Mouse (Mus musculus): ENCODE measurements around the gene Ndc1.
A peak's percentile ranks its signal among the peaks of the same experiment; 100 is the strongest.

Ndc1 gene

DNA sequence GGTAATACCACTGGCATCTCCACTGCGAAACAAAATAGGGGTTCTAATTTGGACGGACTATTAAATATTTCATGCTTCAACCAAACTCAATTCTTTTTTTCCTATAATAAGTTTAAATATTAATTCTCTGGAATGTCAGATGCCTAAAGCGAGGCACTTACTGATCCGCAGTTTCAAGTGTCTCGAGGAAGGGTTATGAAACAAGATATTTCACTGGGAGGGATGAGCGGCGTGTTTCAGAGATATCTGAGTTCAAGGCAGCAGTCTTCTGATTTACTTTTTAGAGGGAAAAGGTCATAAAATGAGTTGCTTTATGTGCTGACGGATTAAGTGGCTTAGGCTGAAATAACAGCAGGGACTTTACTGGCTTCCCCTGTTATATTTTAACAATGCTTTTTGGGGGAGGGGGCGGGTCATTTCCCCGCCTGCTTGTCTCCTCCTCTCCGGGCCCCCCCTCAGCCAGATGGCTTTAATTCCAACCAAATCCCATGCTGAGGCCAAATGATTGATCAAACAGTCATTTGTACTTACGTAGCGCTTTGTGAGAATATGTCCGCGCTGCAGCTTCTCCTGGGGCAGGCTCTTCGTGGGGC is 75.4 kb downstream of the Ndc1 start:
- no peak for DNase-seq (ENCODE audit: low spot score)

DNA sequence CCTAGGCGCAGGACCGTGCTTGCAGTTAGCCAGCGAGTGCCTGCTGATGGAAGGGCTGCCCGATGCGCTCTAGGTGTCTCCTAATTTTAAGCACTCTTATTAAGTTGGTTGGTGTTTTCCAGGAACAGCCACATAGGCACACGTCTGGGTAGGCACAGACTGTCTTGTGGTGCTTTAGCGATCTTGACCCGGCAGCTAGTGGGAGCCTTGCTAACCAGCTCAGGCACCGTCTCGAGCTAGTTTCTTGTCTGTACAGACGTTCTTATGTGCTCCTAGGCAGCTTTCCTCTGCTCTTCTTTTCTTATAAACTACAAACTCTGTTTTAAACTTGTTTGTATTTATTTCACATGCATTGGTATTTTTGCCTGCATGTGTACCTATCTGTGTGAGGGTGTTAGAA is 76.0 kb downstream of the Ndc1 start:
- DNase-seq (ENCODE audit: low spot score) = no peak

DNA sequence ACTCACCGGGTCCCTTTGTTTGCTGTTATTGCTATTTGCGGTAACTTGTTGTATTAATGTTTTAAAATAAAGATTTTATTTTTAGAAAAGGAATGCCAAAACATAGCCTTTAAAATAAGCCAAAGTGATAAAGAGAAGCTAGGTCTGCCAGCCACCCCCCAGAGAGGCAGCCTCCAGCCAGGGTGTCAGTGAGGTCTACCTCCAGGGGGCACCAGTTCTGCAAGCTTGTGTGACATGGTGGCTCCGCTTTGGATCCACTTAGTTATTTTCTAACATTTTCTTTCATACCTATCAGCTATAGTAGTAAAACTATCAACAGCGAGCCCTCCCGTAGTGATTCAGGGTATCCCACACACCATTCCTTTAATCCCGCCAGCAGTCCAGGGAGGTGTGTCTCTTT is 80.9 kb downstream of the Ndc1 start:
- no peak for DNase-seq (ENCODE audit: low spot score)

DNA sequence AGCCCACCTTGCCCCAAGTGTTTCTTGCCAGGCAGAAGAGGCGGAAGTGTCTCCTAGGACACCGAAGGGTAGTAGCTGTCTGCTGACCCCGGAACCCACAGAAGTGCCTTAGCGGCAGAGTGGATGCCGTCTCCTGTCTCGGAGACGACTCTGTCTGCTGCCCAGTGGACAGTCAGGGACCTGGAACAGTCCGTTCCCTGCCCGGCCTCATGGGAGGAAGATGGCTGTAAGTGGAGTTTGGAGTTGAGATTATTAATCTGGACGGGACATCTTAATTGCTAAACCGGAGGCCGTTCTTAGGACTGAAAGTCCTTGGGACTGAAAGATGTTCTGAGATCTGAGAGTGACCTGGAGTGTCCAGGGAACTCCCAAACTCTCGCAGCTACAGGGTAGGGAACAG is 81.9 kb downstream of the Ndc1 start:
- no peak for DNase-seq (ENCODE audit: low spot score)

DNA sequence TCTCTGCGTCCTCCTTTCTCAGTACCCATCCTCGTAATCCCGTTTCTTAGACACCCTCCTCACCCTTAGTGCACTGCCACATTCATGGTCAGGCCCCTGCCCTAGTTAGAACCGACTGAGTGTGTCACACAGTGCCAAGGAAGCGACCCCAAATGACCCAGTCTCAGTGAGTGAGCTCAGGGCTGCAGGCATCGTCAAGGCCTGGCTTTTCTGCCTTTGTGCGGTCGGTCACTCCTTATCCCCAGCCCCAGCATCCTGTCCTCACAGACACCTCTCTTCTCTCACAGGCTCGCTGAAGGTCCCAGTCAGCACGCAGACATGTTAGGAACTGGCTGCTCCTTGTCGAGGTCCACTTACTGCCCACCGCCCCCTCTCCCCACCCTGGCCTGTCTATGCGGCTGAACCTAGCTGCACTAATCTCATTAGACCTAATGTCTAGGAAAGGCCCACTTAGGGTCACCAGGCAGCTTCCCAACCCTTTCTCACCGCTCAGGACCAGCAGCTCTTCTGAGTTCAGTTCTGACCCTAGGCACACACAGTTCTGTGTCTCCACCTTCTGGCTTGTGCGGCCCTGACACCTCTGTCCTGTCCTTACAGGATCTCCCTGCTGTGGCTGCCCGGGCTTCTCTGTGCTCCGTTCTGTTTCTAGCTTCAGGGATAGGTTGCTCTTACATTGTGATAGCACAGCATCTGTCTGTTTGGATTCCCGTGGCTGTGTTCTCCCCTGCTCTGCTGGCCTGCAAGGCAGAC is 84.9 kb downstream of the Ndc1 start:
- no peak for DNase-seq (ENCODE audit: low spot score)

DNA sequence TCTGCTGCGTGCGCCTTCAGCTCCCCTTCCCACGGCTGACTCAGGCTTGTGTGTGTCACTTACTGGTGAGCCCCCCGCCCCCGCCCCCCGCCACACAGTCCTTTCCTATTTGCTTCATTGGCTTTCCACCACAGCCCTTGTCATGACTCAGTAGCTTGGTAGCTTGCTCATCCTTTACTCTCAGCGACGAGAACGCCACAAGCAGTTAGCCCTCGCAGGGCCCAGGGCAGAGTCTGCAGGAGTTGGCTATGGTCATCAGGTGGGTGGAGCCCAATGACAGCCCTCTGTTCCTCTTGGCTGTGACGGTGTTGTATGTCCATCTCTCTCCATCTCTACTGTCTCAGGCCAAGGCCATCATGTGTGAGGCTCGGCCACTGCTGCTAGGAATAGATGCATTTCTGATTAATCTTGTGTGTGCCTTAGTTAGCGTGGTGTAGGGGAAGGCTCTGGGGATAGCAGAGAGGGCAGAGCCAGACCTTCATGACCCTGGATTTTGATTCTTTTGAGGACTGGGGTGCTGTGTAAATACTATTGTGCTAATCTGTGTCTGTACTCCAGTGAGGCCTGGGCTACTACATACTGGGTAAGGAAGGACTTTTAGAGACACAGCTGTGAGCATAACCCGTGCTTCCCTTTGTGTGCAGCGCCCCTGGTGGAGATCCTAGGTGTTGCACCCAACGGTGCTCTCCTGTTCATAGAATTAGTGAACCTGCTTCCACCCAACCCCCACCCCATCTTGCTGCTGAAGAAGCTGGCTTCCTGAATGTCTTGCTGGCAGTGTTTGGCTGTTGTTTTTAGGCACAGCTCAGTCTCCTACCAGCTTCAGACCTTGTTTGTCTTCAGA is 85.8 kb downstream of the Ndc1 start:
- DNase-seq (ENCODE audit: low spot score) = peak; percentile 76

DNA sequence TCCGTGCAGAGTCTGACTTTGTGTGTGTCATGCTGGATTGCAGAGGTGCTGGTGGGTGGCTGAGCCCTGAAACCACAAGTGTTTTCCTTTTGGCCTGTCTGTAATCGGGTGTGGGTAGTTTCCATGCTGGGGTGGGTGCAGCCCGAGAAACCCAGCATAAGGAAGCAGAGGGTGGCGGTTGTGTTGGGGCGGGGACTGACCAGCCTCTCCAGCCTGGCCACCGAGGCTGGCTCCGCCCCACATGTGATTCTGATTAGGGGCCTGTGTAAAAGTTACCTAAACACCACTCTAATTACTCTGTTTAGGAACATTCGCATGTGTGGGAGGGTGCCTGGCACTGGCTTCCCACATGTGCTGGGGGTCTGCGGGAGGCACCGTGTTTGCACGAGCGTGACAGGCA is 90.0 kb downstream of the Ndc1 start:
- DNase-seq (ENCODE audit: low spot score) = no peak

DNA sequence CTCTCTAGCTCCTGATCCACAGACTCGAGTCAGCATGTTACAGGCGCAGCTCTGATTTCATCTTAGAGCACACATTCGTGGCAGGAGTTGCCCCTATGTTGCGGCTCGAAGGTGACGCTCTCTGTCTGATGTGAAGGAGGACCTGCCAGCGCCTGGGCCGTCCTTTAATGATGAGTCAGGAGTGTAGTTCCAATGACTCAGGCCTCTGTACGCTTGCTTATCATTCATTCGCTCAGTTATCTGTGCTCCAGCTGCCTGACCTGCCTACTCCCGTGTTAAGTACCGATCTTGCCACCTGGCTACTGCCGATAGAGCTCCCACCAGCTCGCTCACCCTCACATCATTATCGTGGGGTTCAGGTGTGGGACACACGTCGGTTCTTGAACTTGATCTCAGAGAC is 91.3 kb downstream of the Ndc1 start:
- DNase-seq (ENCODE audit: low spot score) = no peak

DNA sequence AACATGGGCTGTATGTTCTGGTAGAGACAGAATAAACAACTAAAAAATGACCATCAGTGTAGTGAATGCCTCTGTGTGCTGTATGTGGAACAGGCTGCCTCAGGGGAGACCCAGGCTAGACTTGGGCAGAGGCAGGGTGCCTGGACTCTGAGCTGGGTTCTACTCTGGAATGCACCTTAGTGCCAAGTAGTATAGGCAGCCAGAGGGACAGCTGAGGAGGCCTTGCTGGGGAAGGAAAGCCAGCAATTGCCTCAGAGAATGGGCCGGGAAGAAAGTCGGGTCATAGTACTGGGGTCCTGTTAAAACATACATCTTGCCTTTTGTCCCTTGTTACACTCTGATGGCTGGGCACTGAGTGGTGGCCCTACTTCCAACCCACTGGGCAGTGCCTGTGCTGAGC is 91.9 kb downstream of the Ndc1 start:
- no peak for DNase-seq (ENCODE audit: low spot score)

DNA sequence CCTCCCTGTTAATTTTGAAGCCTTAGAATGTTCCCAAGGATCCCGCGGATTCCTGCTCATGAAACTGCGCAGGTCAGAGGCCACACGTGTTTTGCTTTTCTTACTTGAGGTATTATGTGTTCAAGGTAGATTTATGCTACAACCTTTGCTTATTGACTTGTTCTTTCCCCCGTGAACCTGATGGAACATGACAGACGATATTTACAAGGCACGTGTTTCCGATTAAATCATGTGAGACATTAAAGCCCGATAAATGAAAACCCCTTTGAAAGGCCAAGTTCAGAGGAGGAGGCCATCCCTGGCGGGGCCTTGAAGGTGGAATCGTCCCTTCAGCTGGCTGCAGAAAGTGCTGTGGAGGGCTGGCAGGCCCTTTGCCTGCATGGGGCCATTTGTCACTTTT is 92.9 kb downstream of the Ndc1 start:
- no peak for DNase-seq (ENCODE audit: low spot score)
